Mouse (Mus musculus): ENCODE data around the gene Pbx4. TPM values are rescaled to one million over a fixed set of nuclear protein-coding genes. Genes with fewer than 3 reads are reported as not detected.
A peak's percentile ranks its signal among the peaks of the same experiment; 100 is the strongest.

The Pbx4 gene
- polyA plus RNA-seq, 1 experiment = 1.7 TPM

DNA sequence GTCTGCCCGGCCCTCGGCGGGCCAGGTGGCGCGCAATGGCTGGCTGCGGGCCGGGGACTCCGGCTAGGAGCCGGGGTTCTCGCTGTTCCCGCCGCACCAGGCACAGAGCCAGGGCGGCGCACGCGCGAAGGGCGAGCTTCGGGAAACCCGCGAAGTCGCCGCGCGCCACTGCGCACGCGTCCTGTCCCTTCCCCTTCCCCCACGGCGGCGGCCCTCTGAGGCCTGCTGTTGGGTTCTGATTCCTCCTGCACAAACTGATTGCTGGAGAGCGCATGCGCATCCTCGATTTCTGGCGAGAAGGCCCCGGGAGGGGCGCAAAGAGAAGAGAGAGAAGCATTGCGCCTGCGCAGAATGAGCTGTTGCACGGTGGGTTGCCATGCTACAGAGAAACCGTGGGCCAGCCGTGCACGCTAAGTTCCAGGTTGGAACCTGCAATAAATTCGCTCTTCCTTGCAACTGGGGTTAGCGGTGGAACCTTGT is 70.8 kb downstream of the Pbx4 start:
- H3ac ChIP-seq (ENCODE audit: control insufficient read depth, insufficient read length) = peak overlapping the region; percentile 3
- H3K4me3 ChIP-seq = peak overlapping the region; percentile 90
- H3K27me3 ChIP-seq (ENCODE audit: control insufficient read depth, insufficient read depth, insufficient read length) = no peaks in the 10 kb centered on the region
- TF ChIP-seq POLR2A (IDR thresholded peaks at IDR 0.05; ENCODE audit: insufficient read length, low read depth) = peak; percentile 53
- TF ChIP-seq TCF12 (IDR thresholded peaks at IDR 0.05; ENCODE audit: insufficient read depth, poor library complexity, severe bottlenecking) = no peak
- no peak for TF ChIP-seq MYOG (IDR thresholded peaks at IDR 0.05; ENCODE audit: control insufficient read depth in 1 of 3, insufficient read depth in 1 of 3, insufficient read length in 2 of 3, low read depth in 2 of 3)
- TF ChIP-seq POLR2AphosphoS2 (IDR thresholded peaks at IDR 0.05; ENCODE audit: insufficient read length, low read depth) = peak; percentile 16
- no peak for TF ChIP-seq MAX (IDR thresholded peaks at IDR 0.05; ENCODE audit: low read depth)
- H3K4me2 ChIP-seq (ENCODE audit: low read depth) = peak overlapping the region; percentile 73
- peaks cover 3% of the 10 kb centered on the region for H3K36me3 ChIP-seq (ENCODE audit: control insufficient read depth, insufficient read depth)
- peaks cover 27% of the 10 kb centered on the region for H3K79me2 ChIP-seq (ENCODE audit: control insufficient read depth, insufficient read depth)

- no peak overlapping the region for H3ac ChIP-seq (ENCODE audit: control insufficient read depth, insufficient read length)
- H3K4me3 ChIP-seq = peak overlapping the region; percentile 90
- TF ChIP-seq MYOD1 (IDR thresholded peaks at IDR 0.05; ENCODE audit: control insufficient read depth in 1 of 3, insufficient read length in 2 of 3, low read depth in 2 of 3) (no peak), TCF12 (IDR thresholded peaks at IDR 0.05; ENCODE audit: insufficient read depth, poor library complexity, severe bottlenecking) (no peak), MAX (IDR thresholded peaks at IDR 0.05; ENCODE audit: low read depth) (no peak), SRF (IDR thresholded peaks at IDR 0.05; ENCODE audit: control insufficient read depth, insufficient read length, low read depth) (no peak), TCF3 (IDR thresholded peaks at IDR 0.05; ENCODE audit: insufficient read length, low read depth) (no peak), REST (IDR thresholded peaks at IDR 0.05; ENCODE audit: insufficient read depth, insufficient read length) (no peak), MYOG (IDR thresholded peaks at IDR 0.05; ENCODE audit: control insufficient read depth in 1 of 3, insufficient read depth in 1 of 3, insufficient read length in 2 of 3, low read depth in 2 of 3) (no peak), USF1 (IDR thresholded peaks at IDR 0.05; ENCODE audit: low read depth) (no peak), POLR2A (IDR thresholded peaks at IDR 0.05; ENCODE audit: insufficient read length, low read depth) (no peak)
- peaks cover 21% of the 10 kb centered on the region for H3K79me2 ChIP-seq (ENCODE audit: control insufficient read depth, insufficient read depth)
- peak overlapping the region; percentile 73 for H3K4me2 ChIP-seq (ENCODE audit: low read depth)
- peaks cover 3% of the 10 kb centered on the region for H3K36me3 ChIP-seq (ENCODE audit: control insufficient read depth, insufficient read depth)
- H3K27me3 ChIP-seq (ENCODE audit: control insufficient read depth, insufficient read depth, insufficient read length) = no peaks in the 10 kb centered on the region
Observed at GRCm38 (mm10) chr8:69904096-69904495, 71.8 kb downstream of the Pbx4 start.

DNA sequence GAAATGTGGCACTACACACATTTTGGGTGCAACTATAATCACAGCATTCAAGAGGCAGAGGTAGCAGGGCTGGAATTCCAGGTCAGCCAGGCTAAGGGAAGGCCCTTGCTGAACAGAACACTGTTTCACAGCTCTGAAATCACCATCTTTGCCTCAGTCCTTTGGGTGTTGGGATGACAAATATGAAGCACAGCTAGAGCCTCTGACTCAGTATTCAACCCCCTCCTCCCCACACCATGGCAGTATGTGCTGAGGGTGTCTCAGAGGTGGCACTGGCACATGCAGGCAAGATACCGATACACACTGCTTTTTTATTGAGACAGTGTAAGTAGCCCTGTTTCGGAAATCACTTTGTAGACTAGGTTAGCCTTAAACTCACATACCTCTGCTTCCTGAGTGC is 74.0 kb downstream of the Pbx4 start:
- peaks cover 11% of the 10 kb centered on the region for H3K36me3 ChIP-seq (ENCODE audit: control insufficient read depth, insufficient read depth)
- H3ac ChIP-seq (ENCODE audit: control insufficient read depth, insufficient read length) = no peak overlapping the region
- peaks cover under 1% of the 10 kb centered on the region for H3K79me2 ChIP-seq (ENCODE audit: control insufficient read depth, insufficient read depth)
- H3K4me3 ChIP-seq = no peak overlapping the region
- TF ChIP-seq MYOG (IDR thresholded peaks at IDR 0.05; ENCODE audit: control insufficient read depth in 1 of 3, insufficient read depth in 1 of 3, insufficient read length in 2 of 3, low read depth in 2 of 3) = no peak
- no peak for TF ChIP-seq POLR2A (IDR thresholded peaks at IDR 0.05; ENCODE audit: insufficient read length, low read depth)
- no peak for TF ChIP-seq MAX (IDR thresholded peaks at IDR 0.05; ENCODE audit: low read depth)
- no peak for TF ChIP-seq MYOD1 (IDR thresholded peaks at IDR 0.05; ENCODE audit: control insufficient read depth in 1 of 3, insufficient read length in 2 of 3, low read depth in 2 of 3)
- no peak for TF ChIP-seq TCF12 (IDR thresholded peaks at IDR 0.05; ENCODE audit: insufficient read depth, poor library complexity, severe bottlenecking)
- no peak for TF ChIP-seq E2F4 (IDR thresholded peaks at IDR 0.05; ENCODE audit: insufficient read depth)
- TF ChIP-seq REST (IDR thresholded peaks at IDR 0.05; ENCODE audit: insufficient read depth, insufficient read length) = no peak
- TF ChIP-seq POLR2AphosphoS2 (IDR thresholded peaks at IDR 0.05; ENCODE audit: insufficient read length, low read depth) = no peak
- TF ChIP-seq USF1 (IDR thresholded peaks at IDR 0.05; ENCODE audit: low read depth) = no peak
- no peak for TF ChIP-seq SRF (IDR thresholded peaks at IDR 0.05; ENCODE audit: control insufficient read depth, insufficient read length, low read depth)
- TF ChIP-seq TCF3 (IDR thresholded peaks at IDR 0.05; ENCODE audit: insufficient read length, low read depth) = no peak
- H3K27me3 ChIP-seq (ENCODE audit: control insufficient read depth, insufficient read depth, insufficient read length) = no peaks in the 10 kb centered on the region
- no peak overlapping the region for H3K4me2 ChIP-seq (ENCODE audit: low read depth)

- no peak overlapping the region for H3K4me2 ChIP-seq (ENCODE audit: low read depth)
- H3K36me3 ChIP-seq (ENCODE audit: control insufficient read depth, insufficient read depth) = peaks cover 11% of the 10 kb centered on the region
- no peak overlapping the region for H3ac ChIP-seq (ENCODE audit: control insufficient read depth, insufficient read length)
- no peaks in the 10 kb centered on the region for H3K79me2 ChIP-seq (ENCODE audit: control insufficient read depth, insufficient read depth)
- H3K27me3 ChIP-seq (ENCODE audit: control insufficient read depth, insufficient read depth, insufficient read length) = no peaks in the 10 kb centered on the region
- TF ChIP-seq REST (IDR thresholded peaks at IDR 0.05; ENCODE audit: insufficient read depth, insufficient read length) (no peak), E2F4 (IDR thresholded peaks at IDR 0.05; ENCODE audit: insufficient read depth) (no peak), TCF12 (IDR thresholded peaks at IDR 0.05; ENCODE audit: insufficient read depth, poor library complexity, severe bottlenecking) (no peak), SRF (IDR thresholded peaks at IDR 0.05; ENCODE audit: control insufficient read depth, insufficient read length, low read depth) (no peak), MAX (IDR thresholded peaks at IDR 0.05; ENCODE audit: low read depth) (no peak), MYOG (IDR thresholded peaks at IDR 0.05; ENCODE audit: control insufficient read depth in 1 of 3, insufficient read depth in 1 of 3, insufficient read length in 2 of 3, low read depth in 2 of 3) (no peak), MYOD1 (IDR thresholded peaks at IDR 0.05; ENCODE audit: control insufficient read depth in 1 of 3, insufficient read length in 2 of 3, low read depth in 2 of 3) (no peak), CEBPB (IDR thresholded peaks at IDR 0.05; ENCODE audit: insufficient read depth, poor library complexity, severe bottlenecking) (no peak), POLR2AphosphoS2 (IDR thresholded peaks at IDR 0.05; ENCODE audit: insufficient read length, low read depth) (no peak), POLR2A (IDR thresholded peaks at IDR 0.05; ENCODE audit: insufficient read length, low read depth) (no peak), USF1 (IDR thresholded peaks at IDR 0.05; ENCODE audit: low read depth) (no peak), TCF3 (IDR thresholded peaks at IDR 0.05; ENCODE audit: insufficient read length, low read depth) (no peak)
- H3K4me3 ChIP-seq = no peak overlapping the region
Observed at GRCm38 (mm10) chr8:69907106-69907505, 74.8 kb downstream of the Pbx4 start.

- H3K4me2 ChIP-seq (ENCODE audit: low read depth) = no peak overlapping the region
- H3K36me3 ChIP-seq (ENCODE audit: control insufficient read depth, insufficient read depth) = peaks cover 29% of the 10 kb centered on the region
- H3K79me2 ChIP-seq (ENCODE audit: control insufficient read depth, insufficient read depth) = no peaks in the 10 kb centered on the region
- H3ac ChIP-seq (ENCODE audit: control insufficient read depth, insufficient read length) = no peak overlapping the region
- no peak overlapping the region for H3K4me3 ChIP-seq
- H3K27me3 ChIP-seq (ENCODE audit: control insufficient read depth, insufficient read depth, insufficient read length) = no peaks in the 10 kb centered on the region
- TF ChIP-seq TCF3 (IDR thresholded peaks at IDR 0.05; ENCODE audit: insufficient read length, low read depth) = no peak
- no peak for TF ChIP-seq POLR2AphosphoS2 (IDR thresholded peaks at IDR 0.05; ENCODE audit: insufficient read length, low read depth)
- TF ChIP-seq MYOD1 (IDR thresholded peaks at IDR 0.05; ENCODE audit: control insufficient read depth in 1 of 3, insufficient read length in 2 of 3, low read depth in 2 of 3) = no peak
- TF ChIP-seq E2F4 (IDR thresholded peaks at IDR 0.05; ENCODE audit: insufficient read depth) = no peak
- no peak for TF ChIP-seq MYOG (IDR thresholded peaks at IDR 0.05; ENCODE audit: control insufficient read depth in 1 of 3, insufficient read depth in 1 of 3, insufficient read length in 2 of 3, low read depth in 2 of 3)
Observed at GRCm38 (mm10) chr8:69911917-69912316, 79.6 kb downstream of the Pbx4 start.

Data from myocyte (in vitro differentiated cells).